Mouse (Mus musculus) intestine, postnatal 0 days (tissue): ENCODE results near the gene Rdx. TPM values are rescaled to one million over a fixed set of nuclear protein-coding genes. Genes with fewer than 3 reads are reported as not detected.

ENCODE experiments used
- ATAC-seq: fragments of 200-750 bp; cut with Nextera tagmentation; 2 replicates; pipeline ENCODE4 v1.8.0; 2017; ENCODE audit warnings: mild to moderate bottlenecking, moderate TSS enrichment, moderate library complexity
- H3K27ac ChIP-seq: fragments of 300-500 bp; sonication (generic); 2 replicates; pipeline ENCODE4 v1.5.1; 2014; ENCODE audit warnings: mild to moderate bottlenecking, low read depth, low read length, moderate library complexity
- H3K27me3 ChIP-seq: fragments of 300-500 bp; sonication (generic); replicated peaks from 2 replicates; pipeline ENCODE4 v1.6.1; 2014; ENCODE audit warnings: low read length, mixed read lengths; ENCODE audit not compliant: control insufficient read depth, insufficient read depth
- H3K36me3 ChIP-seq: fragments of 300-500 bp; sonication (generic); 2 replicates; pipeline ENCODE4 v1.6.1; 2014; ENCODE audit warnings: mild to moderate bottlenecking, moderate library complexity; ENCODE audit not compliant: control insufficient read depth, insufficient read depth
- H3K4me1 ChIP-seq: fragments of 300-500 bp; sonication (generic); replicated peaks from 2 replicates; pipeline ENCODE4 v1.6.1; 2014; ENCODE audit warnings: antibody characterized with exemption, low read length, mixed read lengths; ENCODE audit not compliant: control insufficient read depth, insufficient read depth
- H3K4me2 ChIP-seq: fragments of 300-500 bp; sonication (generic); replicated peaks from 2 replicates; pipeline ENCODE4 v1.6.1; 2014; ENCODE audit warnings: low read depth, mild to moderate bottlenecking, moderate library complexity
- H3K4me3 ChIP-seq: fragments of 300-500 bp; sonication (generic); 2 replicates; pipeline ENCODE4 v1.5.1; 2014; ENCODE audit warnings: low read depth, low read length
- H3K9ac ChIP-seq: fragments of 300-500 bp; sonication (generic); 2 replicates; pipeline ENCODE4 v1.6.1; 2014; ENCODE audit warnings: mild to moderate bottlenecking, low read depth, low read length
- H3K9me3 ChIP-seq: fragments of 300-500 bp; sonication (generic); 2 replicates; pipeline ENCODE4 v1.6.1; 2016; ENCODE audit warnings: mixed run types; ENCODE audit not compliant: control insufficient read depth
- CTCF ChIP-seq: sonication (generic); IDR thresholded peaks from 2 replicates; pipeline ENCODE4 v1.5.1; 2016; ENCODE audit warnings: low read depth, mild to moderate bottlenecking, control low read depth, antibody characterized with exemption, moderate library complexity
- WGBS: fragments of 180-500 bp; shearing (Covaris S2); extraction: QIAGEN DNeasy Blood & Tissue Kit; methylation state at CpG from one replicate; pipeline ENCODE4 v1.1.7; 2014; 5-methylcytosine and 5-hydroxymethylcytosine counted together
- polyA plus RNA-seq: library from polyadenylated mRNA; unstranded; fragments of >200 nt; fragmentation: Nextera tagmentation; extraction: Ambion mirVana; gene quantifications from 2 replicates; pipeline ENCODE4 v1.2.1, GENCODE M21; 2015

Rdx gene
- polyA plus RNA-seq, 1 experiment from 2014 or later, result 31.3 TPM

DNA sequence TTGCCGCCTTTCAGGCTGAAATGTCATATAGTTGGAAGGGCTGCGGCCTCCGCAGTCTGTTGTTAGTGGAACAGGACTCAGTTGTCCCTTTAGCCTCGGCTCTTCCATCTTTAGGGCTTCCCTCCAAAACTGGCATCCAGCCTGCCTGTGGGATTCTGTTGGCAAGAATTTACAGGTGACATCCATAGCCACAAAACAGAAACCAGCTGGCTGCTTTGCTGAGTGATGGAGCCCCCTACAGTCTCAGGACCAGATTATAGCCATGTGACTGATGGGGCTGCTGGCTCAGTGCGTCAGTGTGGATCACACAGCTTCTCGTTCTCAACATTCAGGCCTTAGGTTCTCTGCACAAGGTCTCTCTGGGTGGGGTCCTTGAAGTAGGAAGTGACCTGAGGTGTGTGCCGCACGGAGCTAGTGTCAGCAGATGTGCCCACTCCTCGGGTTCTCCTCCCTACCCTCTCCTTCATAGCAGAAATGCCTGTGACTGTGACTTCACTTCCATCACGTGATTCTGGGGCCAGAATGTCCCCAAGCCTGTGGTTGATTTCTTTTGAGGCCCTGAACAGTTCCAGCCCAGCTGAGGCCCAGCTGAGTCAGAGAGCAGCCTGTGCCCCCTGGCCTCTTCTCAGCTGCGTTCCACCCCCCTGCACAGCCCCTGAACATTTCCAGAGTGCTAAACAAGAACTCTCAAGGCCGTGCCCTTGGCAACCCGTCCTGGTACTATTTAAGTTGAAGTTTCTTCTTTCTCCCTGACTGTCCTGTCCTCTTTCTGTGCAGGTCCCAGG lies 55.3 kb downstream of the Rdx start:
- 69% methylated on average over 13 of the region's 13 CpGs for WGBS

DNA sequence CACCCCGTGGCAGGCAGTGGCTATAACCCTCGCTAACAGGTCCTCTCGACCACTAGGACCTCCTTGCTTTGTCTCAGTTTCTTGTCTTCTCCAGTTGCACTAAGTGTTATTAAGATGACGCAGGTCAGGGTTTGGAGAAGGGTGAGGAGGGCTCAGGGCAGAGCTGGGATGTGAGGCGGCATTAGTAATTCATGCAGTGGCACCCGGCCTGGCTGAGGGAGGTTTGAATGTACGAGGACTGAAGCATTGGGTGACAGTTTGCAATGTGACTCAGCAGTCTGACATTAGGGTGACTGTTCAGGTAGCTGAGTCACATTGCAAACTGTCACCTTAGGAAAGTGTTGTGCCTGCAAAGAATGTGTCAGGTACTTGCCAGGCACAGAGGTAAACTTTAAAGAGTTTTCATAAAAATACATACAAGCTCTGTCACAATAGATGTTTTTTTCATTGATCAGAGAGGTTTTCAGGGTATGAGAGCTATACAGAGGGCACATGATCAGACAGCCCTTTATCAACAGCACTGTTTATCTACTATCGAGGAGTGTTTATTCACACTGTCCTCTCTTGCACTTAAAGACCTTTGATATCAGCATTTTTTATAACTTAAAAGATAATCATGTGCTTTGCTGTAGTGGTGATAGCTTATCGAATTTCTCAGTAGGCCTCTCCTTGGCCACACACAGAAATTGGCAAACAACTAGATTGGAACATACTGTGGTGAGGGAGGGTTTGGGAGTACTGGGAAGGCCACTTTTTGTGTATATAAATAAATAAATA lies 56.7 kb downstream of the Rdx start:
- 34% methylated on average over 9 of the region's 9 CpGs for WGBS
- peak; percentile 68 for ATAC-seq
- no peak overlapping the region for H3K27ac ChIP-seq
- no peak overlapping the region for H3K4me3 ChIP-seq
- TF ChIP-seq CTCF, result no peak
- H3K4me2 ChIP-seq, result 0 out of 2 replicates have a peak overlapping the region, but pooled peaks have one; percentile 10
- peaks cover 5% of the 10 kb centered on the region for H3K4me1 ChIP-seq
- H3K27me3 ChIP-seq, result peaks cover 42% of the 10 kb centered on the region
- no peaks in the 10 kb centered on the region for H3K36me3 ChIP-seq
- no peak overlapping the region for H3K9ac ChIP-seq
- no peaks in the 10 kb centered on the region for H3K9me3 ChIP-seq

More for the DNA sequence above, 55.3 kb downstream of the Rdx start:
- peaks cover 5% of the 10 kb centered on the region for H3K4me1 ChIP-seq
- no peaks in the 10 kb centered on the region for H3K9me3 ChIP-seq
- no peak overlapping the region; the same call in 1 of the 2 replicates for H3K27ac ChIP-seq
- H3K4me2 ChIP-seq, result no peak overlapping the region
- H3K4me3 ChIP-seq, result no peak overlapping the region
- TF ChIP-seq CTCF, result peak; percentile 27; the same call in 1 of the 2 replicates
- H3K36me3 ChIP-seq, result no peaks in the 10 kb centered on the region
- H3K27me3 ChIP-seq, result peaks cover 49% of the 10 kb centered on the region
- no peak overlapping the region for H3K9ac ChIP-seq
- ATAC-seq, result peak; percentile 52

- 42% methylated on average over 8 of the region's 8 CpGs for WGBS
- Histone ChIP-seq H3K4me1 (peaks cover 5% of the 10 kb centered on the region), H3K27me3 (peaks cover 38% of the 10 kb centered on the region), H3K9me3 (no peaks in the 10 kb centered on the region), H3K27ac (no peak overlapping the region), H3K4me2 (no peak overlapping the region), H3K9ac (no peak overlapping the region), H3K4me3 (no peak overlapping the region), H3K36me3 (no peaks in the 10 kb centered on the region)
- no peak for TF ChIP-seq CTCF
- ATAC-seq, result no peak
Measured at GRCm38 (mm10) chr9:52104225-52104615, 57.2 kb downstream of the Rdx start.

GRCm38 (mm10) chr9:52105423-52105822 lies 58.5 kb downstream of the Rdx start:
- Histone ChIP-seq H3K4me2 (no peak overlapping the region), H3K9me3 (no peaks in the 10 kb centered on the region), H3K4me1 (peaks cover 5% of the 10 kb centered on the region), H3K36me3 (no peaks in the 10 kb centered on the region), H3K4me3 (no peak overlapping the region), H3K9ac (no peak overlapping the region), H3K27me3 (peaks cover 34% of the 10 kb centered on the region), H3K27ac (no peak overlapping the region)
- no peak for ATAC-seq
- 73% methylated on average over 6 of the region's 6 CpGs for WGBS
- no peak for TF ChIP-seq CTCF

DNA sequence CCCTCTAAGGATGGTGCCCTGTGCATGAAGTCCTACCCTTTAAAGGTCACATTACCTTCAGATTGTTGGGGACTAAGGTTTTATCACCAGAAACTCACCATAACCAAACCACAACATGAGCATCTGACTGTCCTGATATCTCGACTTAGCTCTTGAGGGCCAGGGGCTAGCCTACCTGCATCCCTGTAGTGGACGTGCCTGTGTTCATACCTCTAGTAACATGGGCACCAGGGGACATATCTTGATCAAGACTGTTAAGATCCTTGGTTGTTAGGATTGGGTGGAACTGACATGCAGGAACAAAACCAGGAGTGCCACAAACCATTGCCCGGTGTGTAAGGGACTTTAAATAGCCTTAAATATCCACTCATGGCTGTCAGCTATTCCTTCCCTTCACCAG lies 60.2 kb downstream of the Rdx start:
- ATAC-seq, result no peak
- no peak for TF ChIP-seq CTCF
- H3K9ac ChIP-seq, result no peak overlapping the region
- H3K4me3 ChIP-seq, result no peak overlapping the region
- H3K27me3 ChIP-seq, result peaks cover 29% of the 10 kb centered on the region
- no peaks in the 10 kb centered on the region for H3K36me3 ChIP-seq
- H3K27ac ChIP-seq, result no peak overlapping the region
- H3K4me1 ChIP-seq, result peaks cover 5% of the 10 kb centered on the region
- H3K9me3 ChIP-seq, result no peaks in the 10 kb centered on the region
- no peak overlapping the region for H3K4me2 ChIP-seq
- 95% methylated on average over 3 of the region's 3 CpGs for WGBS

DNA sequence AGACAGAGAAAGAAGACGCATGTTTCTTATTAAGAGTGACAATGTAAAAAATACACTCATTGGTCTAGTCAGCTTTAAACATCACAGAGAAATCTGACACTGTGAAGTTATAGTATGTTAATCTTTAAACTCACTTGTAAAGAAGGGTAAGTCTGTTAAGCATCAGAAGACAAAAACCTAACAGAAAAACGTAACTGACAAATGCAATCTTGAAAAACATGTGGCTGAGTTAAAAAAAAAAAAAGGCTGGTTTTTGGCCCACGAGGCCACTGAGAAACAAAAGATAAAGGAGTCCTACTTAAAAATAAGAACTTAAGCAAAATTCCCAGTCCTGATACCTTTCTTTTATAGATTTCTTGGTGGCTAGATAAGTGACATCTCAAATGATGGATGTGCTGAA lies 63.8 kb downstream of the Rdx start:
- Histone ChIP-seq H3K4me1 (no peaks in the 10 kb centered on the region), H3K9me3 (no peaks in the 10 kb centered on the region), H3K4me2 (no peak overlapping the region), H3K27ac (no peak overlapping the region), H3K4me3 (no peak overlapping the region), H3K27me3 (peaks cover 14% of the 10 kb centered on the region; the same call in 1 of the 2 replicates), H3K9ac (no peak overlapping the region), H3K36me3 (peaks cover 6% of the 10 kb centered on the region; the same call in 1 of the 2 replicates)
- no peak for TF ChIP-seq CTCF
- WGBS, result 78% methylated on average over 3 of the region's 3 CpGs
- no peak for ATAC-seq
